Mouse (Mus musculus): ENCODE data around the gene Aars2. TPM values are rescaled to one million over a fixed set of nuclear protein-coding genes. Genes with fewer than 3 reads are reported as not detected.

Aars2 gene
- polyA plus RNA-seq, 1 experiment from 2014 or later = 25.4 TPM

DNA sequence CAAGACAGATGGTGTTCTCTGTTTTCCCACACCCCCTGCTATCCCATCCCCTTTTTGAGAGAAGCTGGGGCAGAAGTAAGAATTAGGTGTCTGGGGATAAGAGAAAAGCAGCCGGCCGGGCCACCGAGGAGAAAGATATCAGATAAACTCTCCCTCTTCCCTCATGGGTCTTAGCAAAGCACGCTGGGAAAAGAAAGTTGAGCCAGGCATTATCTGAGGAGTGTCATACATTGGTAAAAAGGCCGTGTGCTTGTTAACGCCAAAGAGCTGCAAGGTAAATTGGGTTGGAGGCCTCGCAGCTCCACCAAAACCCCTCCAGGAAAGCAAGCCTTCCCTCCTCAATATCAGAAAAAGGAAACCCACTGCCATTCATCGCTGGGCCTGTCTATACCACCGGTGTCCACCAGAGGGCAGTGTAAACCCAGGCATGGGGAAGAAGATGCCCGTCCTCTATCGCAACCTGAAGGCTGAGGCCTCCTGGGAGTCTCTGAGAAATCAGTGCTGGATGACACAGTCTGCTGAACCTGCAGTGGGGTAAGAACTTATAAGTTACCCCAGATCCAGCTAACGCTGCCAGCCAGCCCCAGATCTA is 28.3 kb upstream of the Aars2 start:
- H3K27ac ChIP-seq = no peak overlapping the region
- H3K4me1 ChIP-seq = 0 out of 2 replicates have a peak, but pooled peaks cover 9% of the 10 kb centered on the region
- peaks cover 6% of the 10 kb centered on the region; the same call in 1 of the 2 replicates for H3K27me3 ChIP-seq (replicated peaks)
- no peaks in the 10 kb centered on the region for H3K9me3 ChIP-seq
- no peaks in the 10 kb centered on the region for H3K36me3 ChIP-seq
- ATAC-seq (ENCODE audit: low FRiP score, low read depth) = no peak
- WGBS = 20% methylated on average over 12 of the region's 12 CpGs
- no peak overlapping the region for H3K4me2 ChIP-seq (replicated peaks)
- H3K4me3 ChIP-seq = no peak overlapping the region
- H3K9ac ChIP-seq = no peak overlapping the region

DNA sequence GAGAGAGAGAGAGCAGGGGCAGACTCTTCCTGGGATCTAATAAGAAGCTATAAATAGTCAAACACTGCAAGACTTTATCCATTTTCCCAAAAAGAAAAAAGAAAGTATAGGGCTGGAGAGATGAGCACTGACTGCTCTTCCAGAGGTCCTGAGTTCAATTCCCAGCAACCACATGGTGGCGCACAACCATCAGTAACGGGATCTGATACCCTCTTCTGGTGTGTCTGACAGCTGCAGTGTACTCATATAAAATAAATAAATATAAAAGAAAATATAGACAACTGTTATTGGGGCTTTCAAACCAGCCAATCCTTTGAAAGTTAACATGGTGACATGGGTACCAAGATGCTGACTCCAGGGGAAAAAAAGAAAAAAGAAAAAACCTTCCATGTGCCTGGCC is 26.2 kb upstream of the Aars2 start:
- Histone ChIP-seq H3K4me2 (replicated peaks) (no peak overlapping the region), H3K9me3 (no peaks in the 10 kb centered on the region), H3K27ac (no peak overlapping the region), H3K27me3 (replicated peaks) (no peaks in the 10 kb centered on the region), H3K4me1 (no peaks in the 10 kb centered on the region), H3K4me3 (no peak overlapping the region), H3K9ac (no peak overlapping the region), H3K36me3 (no peaks in the 10 kb centered on the region)
- 21% methylated on average over 2 of the region's 2 CpGs for WGBS
- ATAC-seq (ENCODE audit: low FRiP score, low read depth) = no peak

DNA sequence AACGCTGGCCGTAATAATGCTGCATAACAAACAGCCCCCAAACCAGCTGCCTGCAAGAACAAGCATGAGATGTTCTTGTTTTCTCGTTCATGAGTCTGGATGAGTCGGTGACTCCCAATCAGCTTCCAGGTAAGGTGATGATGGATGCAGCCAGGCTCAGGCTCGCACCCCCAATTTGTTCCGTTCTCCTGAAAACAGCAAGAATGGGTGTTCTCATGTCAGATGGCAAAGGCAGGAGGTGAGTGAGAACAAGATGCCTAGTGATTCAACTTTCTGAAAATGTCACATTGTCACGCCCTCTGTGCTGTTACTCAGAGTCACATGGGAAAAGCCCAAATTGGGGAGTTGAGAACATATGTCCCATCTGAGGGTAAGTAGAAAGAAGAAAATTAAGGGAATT is 21.1 kb upstream of the Aars2 start:
- no peak overlapping the region for H3K27ac ChIP-seq
- no peak overlapping the region for H3K4me3 ChIP-seq
- no peaks in the 10 kb centered on the region for H3K4me1 ChIP-seq
- no peaks in the 10 kb centered on the region for H3K27me3 ChIP-seq (replicated peaks)
- no peak for ATAC-seq (ENCODE audit: low FRiP score, low read depth)
- no peaks in the 10 kb centered on the region for H3K9me3 ChIP-seq
- no peak overlapping the region for H3K9ac ChIP-seq
- 90% methylated on average over 7 of the region's 7 CpGs for WGBS
- no peaks in the 10 kb centered on the region for H3K36me3 ChIP-seq
- H3K4me2 ChIP-seq (replicated peaks) = no peak overlapping the region

DNA sequence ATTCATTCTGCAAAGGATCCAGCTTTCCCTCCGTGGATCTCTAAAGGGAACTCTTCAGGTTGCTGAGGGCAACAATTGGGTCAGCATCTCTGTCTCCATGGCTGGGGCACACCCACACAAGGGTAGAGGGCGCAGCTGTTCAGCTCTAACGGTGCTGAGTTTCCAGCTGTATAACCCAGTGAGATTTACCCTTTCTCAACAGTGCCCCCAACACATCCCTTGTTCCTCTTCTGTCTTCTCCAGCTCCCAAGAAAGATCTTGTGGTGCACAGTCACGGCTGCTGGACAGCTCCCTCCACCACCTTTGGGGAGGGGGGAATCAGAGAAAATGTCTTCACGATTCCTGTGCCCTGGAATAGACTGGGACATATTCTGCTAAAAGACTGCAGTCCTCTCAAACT is 19.4 kb upstream of the Aars2 start:
- 27% methylated on average over 5 of the region's 5 CpGs for WGBS
- Histone ChIP-seq H3K4me3 (no peak overlapping the region), H3K4me2 (replicated peaks) (no peak overlapping the region), H3K9me3 (no peaks in the 10 kb centered on the region), H3K9ac (no peak overlapping the region), H3K27me3 (replicated peaks) (no peaks in the 10 kb centered on the region), H3K36me3 (no peaks in the 10 kb centered on the region), H3K4me1 (no peaks in the 10 kb centered on the region), H3K27ac (no peak overlapping the region)
- ATAC-seq (ENCODE audit: low FRiP score, low read depth) = no peak

DNA sequence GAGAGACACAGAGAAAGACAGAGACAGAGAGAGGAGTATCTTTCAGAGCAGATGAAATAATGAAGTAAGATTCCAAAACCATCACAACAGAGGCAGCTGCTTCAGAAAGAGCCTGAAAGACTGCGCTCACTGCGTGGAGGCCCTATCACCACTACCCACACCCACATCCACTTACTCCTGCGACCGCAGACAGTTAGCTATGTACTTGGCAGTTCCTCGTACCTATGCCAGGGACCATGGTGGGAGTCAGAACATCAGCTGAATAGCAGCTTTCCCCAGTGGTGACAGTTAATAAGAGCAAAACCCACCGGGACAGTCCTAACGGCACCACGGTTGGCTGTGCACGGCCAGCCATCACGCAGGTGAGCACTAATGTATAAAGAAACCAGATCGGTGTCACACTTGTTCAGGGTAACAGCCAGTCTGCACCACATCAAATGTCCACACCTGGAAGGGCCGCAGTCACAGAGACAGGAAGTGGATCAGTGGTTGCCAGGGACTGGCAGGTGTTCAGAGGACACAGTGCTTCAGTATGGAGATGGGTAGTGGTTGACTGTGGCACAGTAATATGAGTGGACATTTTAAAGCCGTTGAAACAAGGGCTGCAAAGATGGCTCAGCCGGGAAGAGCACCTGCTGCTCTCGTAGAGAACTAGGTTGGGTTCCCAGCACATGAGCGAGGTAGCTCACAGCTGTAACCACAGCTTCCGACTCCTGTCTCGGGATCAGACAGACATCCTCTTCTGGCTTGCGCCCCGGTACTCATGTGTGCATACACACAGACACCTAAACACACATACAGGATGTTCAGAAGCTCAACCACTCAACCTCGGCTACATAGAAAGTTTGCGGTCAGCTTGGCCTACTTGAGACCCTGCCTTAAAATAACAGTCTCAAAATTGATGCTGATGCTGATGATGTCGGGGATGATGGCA is 18.1 kb upstream of the Aars2 start:
- Histone ChIP-seq H3K36me3 (no peaks in the 10 kb centered on the region), H3K27ac (no peak overlapping the region), H3K9me3 (no peaks in the 10 kb centered on the region), H3K4me2 (replicated peaks) (no peak overlapping the region), H3K4me3 (no peak overlapping the region), H3K9ac (no peak overlapping the region), H3K27me3 (replicated peaks) (no peaks in the 10 kb centered on the region), H3K4me1 (no peaks in the 10 kb centered on the region)
- 89% methylated on average over 23 of the region's 23 CpGs for WGBS
- no peak for ATAC-seq (ENCODE audit: low FRiP score, low read depth)

DNA sequence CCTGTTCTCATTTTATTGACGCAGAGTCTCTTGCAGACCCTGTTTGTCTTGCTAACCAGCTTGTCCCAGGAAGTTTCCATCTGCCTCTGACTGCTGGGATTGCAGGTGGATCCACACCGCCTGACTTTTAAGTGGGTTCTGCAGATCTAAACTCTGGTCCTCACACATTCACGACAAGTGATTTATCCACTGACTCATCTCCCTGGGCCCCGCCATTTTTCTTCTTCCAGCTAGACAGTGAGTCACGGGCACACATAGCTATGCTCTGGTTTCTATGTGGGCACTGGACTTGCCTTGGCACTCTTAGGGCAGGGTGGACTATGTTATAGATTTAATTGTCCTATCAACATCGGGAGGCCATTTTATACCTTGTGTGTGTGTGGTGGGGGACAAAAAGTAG is 16.9 kb upstream of the Aars2 start:
- no peak overlapping the region for H3K4me2 ChIP-seq (replicated peaks)
- H3K4me1 ChIP-seq = no peaks in the 10 kb centered on the region
- ATAC-seq (ENCODE audit: low FRiP score, low read depth) = no peak
- no peaks in the 10 kb centered on the region for H3K9me3 ChIP-seq
- H3K27me3 ChIP-seq (replicated peaks) = no peaks in the 10 kb centered on the region
- H3K36me3 ChIP-seq = no peaks in the 10 kb centered on the region
- no peak overlapping the region for H3K9ac ChIP-seq
- no peak overlapping the region for H3K4me3 ChIP-seq
- H3K27ac ChIP-seq = no peak overlapping the region
- WGBS = 86% methylated on average over 6 of the region's 6 CpGs

DNA sequence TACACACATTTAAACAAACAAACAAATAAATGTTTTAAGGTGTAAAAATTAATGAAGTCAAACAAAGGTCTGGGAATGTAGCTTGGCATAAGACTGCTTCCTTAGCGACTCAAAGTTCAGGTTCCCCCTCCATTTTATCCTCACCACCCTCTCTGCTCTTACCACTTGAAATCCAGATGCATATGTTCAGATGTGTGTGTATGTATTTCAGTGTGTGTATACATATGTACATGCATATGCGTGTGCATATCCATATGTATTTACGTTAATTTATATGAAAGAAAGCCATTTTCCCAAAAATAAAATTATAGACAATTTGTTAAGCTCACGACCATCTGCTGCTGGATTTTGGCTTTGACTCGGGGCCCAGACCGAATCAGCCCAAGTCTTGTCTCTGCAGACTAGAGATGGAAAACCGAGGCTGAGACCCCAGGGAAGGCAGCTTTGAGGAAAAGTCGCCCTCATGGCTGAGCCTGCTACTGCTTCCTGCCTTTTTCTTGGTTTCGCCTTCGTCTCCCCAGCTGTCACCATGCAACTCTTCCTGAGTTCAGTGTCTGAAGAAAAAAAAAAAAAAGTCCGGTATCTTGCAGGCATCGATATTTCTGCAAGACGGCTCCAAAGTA is 16.0 kb upstream of the Aars2 start:
- no peaks in the 10 kb centered on the region for H3K36me3 ChIP-seq
- no peaks in the 10 kb centered on the region for H3K9me3 ChIP-seq
- H3K4me3 ChIP-seq = no peak overlapping the region
- H3K4me1 ChIP-seq = no peaks in the 10 kb centered on the region
- H3K9ac ChIP-seq = no peak overlapping the region
- no peak overlapping the region for H3K27ac ChIP-seq
- WGBS = 83% methylated on average over 13 of the region's 13 CpGs
- no peaks in the 10 kb centered on the region for H3K27me3 ChIP-seq (replicated peaks)
- no peak overlapping the region for H3K4me2 ChIP-seq (replicated peaks)
- no peak for ATAC-seq (ENCODE audit: low FRiP score, low read depth)

DNA sequence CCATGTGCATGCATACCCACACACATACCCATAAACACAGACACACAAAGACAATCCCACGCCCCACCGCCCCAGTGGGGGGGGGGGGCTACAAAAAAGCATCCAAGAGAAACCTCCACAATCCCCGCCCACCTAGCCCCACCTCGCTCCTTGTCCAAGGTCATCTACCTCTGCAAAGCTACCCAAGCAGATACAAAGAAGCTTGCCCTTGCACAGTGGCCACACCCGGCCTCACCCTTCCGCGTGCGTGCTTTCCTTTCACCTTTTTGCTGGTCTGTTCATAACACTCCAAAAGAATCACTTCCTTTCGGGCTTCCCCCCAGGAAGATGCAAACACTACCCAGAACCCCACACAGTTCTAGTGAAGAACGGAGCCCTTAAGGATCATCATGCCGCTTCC is 11.2 kb upstream of the Aars2 start:
- WGBS = 76% methylated on average over 11 of the region's 11 CpGs
- Histone ChIP-seq H3K27me3 (replicated peaks) (no peaks in the 10 kb centered on the region), H3K9me3 (no peaks in the 10 kb centered on the region), H3K27ac (no peak overlapping the region), H3K36me3 (no peaks in the 10 kb centered on the region), H3K4me3 (no peak overlapping the region), H3K9ac (no peak overlapping the region), H3K4me2 (replicated peaks) (no peak overlapping the region), H3K4me1 (no peaks in the 10 kb centered on the region)
- no peak for ATAC-seq (ENCODE audit: low FRiP score, low read depth)

DNA sequence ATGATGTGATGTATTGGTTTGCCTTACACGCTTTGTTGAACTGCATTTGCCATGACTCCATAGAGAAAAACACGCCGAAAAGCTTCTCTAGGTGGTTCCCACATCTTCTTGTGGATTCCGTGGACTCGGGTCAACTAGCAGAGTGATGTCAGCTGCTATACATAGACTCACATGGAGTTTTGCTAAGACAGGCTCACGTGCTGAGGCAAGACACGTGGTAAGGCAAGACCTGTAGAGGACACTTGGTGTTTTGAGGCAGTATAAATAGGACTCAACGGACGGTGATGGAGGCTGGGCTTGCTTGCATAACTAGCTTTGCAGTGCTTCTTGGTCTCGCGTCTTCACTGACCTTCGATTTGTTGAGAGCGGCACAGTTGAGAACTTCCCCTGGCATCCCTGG is 8.2 kb upstream of the Aars2 start:
- H3K4me2 ChIP-seq (replicated peaks) = no peak overlapping the region
- no peaks in the 10 kb centered on the region for H3K36me3 ChIP-seq
- H3K27me3 ChIP-seq (replicated peaks) = no peaks in the 10 kb centered on the region
- ATAC-seq (ENCODE audit: low FRiP score, low read depth) = no peak
- no peaks in the 10 kb centered on the region for H3K9me3 ChIP-seq
- no peak overlapping the region for H3K9ac ChIP-seq
- H3K27ac ChIP-seq = no peak overlapping the region
- no peak overlapping the region for H3K4me3 ChIP-seq
- 87% methylated on average over 13 of the region's 13 CpGs for WGBS
- H3K4me1 ChIP-seq = no peaks in the 10 kb centered on the region

DNA sequence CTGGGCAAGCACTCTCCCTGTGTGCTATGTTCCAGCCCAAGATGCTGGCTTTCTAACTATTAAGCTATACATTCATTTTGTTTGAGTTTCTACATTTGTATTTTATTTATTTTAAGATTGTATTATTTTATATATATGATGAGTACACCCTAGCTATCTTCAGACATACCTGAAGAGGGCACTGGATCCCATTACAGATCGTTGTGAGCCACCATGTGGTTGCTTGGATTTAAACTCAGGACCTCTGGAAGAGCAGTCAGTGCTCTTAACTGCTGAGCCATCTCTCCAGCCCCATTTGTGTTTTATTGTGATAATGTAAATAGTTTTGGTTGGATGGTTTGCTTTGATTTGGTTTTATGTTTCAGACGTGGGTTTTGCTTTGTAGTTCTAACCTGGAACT is 7.1 kb upstream of the Aars2 start:
- H3K27me3 ChIP-seq (replicated peaks) = no peaks in the 10 kb centered on the region
- no peaks in the 10 kb centered on the region for H3K9me3 ChIP-seq
- no peak overlapping the region for H3K4me2 ChIP-seq (replicated peaks)
- no peaks in the 10 kb centered on the region for H3K4me1 ChIP-seq
- ATAC-seq (ENCODE audit: low FRiP score, low read depth) = no peak
- H3K4me3 ChIP-seq = no peak overlapping the region
- H3K27ac ChIP-seq = no peak overlapping the region
- H3K36me3 ChIP-seq = no peaks in the 10 kb centered on the region
- H3K9ac ChIP-seq = no peak overlapping the region
- 46% methylated on average over 2 of the region's 2 CpGs for WGBS

DNA sequence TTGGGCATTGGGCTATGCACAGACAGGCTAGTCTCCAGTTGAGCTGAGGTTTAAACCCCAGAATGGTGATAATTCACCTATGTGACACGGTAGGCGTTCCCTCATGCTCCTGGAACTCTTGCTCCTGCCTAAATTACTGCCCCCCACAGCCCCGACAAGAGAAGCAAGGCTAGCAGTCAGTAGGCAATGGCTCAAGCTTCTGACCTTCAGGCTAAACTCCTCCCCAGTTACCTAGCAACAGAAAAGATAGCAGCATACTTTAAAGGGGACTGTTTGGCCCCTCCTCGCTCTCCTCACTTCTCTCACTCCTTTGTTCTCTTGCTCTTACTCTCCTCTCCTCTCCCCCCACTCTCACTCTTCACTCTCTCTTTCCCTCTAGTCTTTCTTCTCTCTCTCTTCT is 5.7 kb upstream of the Aars2 start:
- WGBS = 31% methylated on average over 4 of the region's 4 CpGs
- Histone ChIP-seq H3K9me3 (no peaks in the 10 kb centered on the region), H3K36me3 (no peaks in the 10 kb centered on the region)

DNA sequence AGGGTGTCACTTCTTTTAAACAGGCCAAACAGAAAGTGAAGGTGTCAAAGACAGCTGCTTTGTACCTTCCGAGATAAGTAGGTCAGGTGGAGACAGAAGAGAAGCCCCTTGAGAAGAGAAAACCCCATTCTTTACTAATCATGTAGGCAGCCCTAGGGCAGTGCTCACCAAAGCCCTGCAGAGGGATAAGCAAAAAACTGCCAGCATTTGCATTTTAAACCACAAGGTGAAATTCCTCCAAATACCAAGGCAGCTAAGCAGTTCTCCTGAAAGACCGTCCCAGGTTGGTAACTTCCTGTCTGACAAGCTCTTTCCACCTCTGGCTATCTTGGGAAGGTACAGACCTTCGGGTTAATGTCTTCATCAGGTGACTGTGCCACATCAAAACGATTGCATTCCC is 4.3 kb upstream of the Aars2 start:
- Histone ChIP-seq H3K4me1 (peaks cover 7% of the 10 kb centered on the region; the same call in 1 of the 2 replicates), H3K9me3 (no peaks in the 10 kb centered on the region), H3K27me3 (replicated peaks) (no peaks in the 10 kb centered on the region), H3K4me2 (replicated peaks) (no peak overlapping the region), H3K9ac (no peak overlapping the region), H3K36me3 (no peaks in the 10 kb centered on the region), H3K27ac (no peak overlapping the region), H3K4me3 (no peak overlapping the region)
- no peak for ATAC-seq (ENCODE audit: low FRiP score, low read depth)
- WGBS = 69% methylated on average over 4 of the region's 4 CpGs

More for the DNA sequence above, 5.7 kb upstream of the Aars2 start:
- no peak overlapping the region for H3K4me2 ChIP-seq (replicated peaks)
- no peak overlapping the region for H3K27ac ChIP-seq
- no peaks in the 10 kb centered on the region for H3K27me3 ChIP-seq (replicated peaks)
- H3K4me1 ChIP-seq = no peaks in the 10 kb centered on the region
- H3K9ac ChIP-seq = no peak overlapping the region
- no peak for ATAC-seq (ENCODE audit: low FRiP score, low read depth)
- H3K4me3 ChIP-seq = no peak overlapping the region

Measured in neural tube, embryonic 12.5 days (tissue).